Mouse (Mus musculus) gastrocnemius, postnatal 25 days (tissue): ENCODE data around the gene Nifk. TPM values are rescaled to one million over a fixed set of nuclear protein-coding genes. Genes with fewer than 3 reads are reported as not detected.

ENCODE experiments used
- DNase-seq: peaks from one replicate; pipeline ENCODE4 v3.0.0; 2022
- long read RNA-seq, 2 experiments: library from polyadenylated mRNA; stranded (forward); transcript quantifications; one replicate each; pipeline ENCODE4 v2.0.0; 2021
- total RNA-seq, 2 experiments: library from RNA; stranded (reverse); gene quantifications; 1 replicate in 1 of 2; 2 replicates in 1 of 2; pipeline ENCODE4 v1.2.3; 2021

Nifk gene
- 10 to 100 TPM; 15.1 to 17.2 TPM for total RNA-seq
- long read RNA-seq, experiment 1, transcript Nifk-201 (7 exons, 1,889 nt): major isoform, 27 of 31 reads
- long read RNA-seq, experiment 1, partial matches to known transcripts: 1 of 31 reads
- long read RNA-seq, experiment 1, other reads (novel, unspliced or antisense): 3 of 31 reads
- long read RNA-seq, experiment 2, transcript Nifk-201 (7 exons, 1,889 nt): major isoform, 21 of 24 reads
- long read RNA-seq, experiment 2, partial matches to known transcripts: 1 of 24 reads
- long read RNA-seq, experiment 2, other reads (novel, unspliced or antisense): 2 of 24 reads

DNA sequence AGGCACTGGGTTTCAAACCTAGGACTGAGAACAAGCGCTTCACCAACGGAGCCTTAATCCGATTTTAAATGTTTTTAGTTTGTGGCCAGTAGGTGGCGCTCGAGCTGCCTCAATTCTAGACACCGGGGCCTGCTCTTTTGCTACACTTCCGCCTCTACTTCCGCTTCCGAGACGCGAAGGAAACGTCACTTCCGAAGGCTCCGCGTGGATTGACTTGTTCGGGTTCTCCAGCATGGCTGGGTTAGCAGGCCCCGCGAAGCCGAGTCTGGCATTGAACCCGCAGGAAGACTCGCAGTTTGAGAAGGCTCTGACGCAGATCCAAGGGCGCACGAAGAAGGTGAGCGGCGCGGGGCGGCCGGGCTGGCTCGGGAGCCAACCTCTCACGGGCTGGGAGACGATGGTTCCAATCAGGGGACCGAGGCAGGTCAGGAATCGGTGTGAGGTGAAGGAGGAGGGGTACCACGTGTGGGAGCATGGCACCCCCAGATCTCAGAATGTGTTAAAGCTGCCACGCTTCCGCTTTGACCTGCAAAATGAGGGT, at the start of gene Nifk:
Nifk (plus strand) TSS at position 179 of the 541 bp plus-strand sequence.
- DNase-seq: peak; percentile 87

DNA sequence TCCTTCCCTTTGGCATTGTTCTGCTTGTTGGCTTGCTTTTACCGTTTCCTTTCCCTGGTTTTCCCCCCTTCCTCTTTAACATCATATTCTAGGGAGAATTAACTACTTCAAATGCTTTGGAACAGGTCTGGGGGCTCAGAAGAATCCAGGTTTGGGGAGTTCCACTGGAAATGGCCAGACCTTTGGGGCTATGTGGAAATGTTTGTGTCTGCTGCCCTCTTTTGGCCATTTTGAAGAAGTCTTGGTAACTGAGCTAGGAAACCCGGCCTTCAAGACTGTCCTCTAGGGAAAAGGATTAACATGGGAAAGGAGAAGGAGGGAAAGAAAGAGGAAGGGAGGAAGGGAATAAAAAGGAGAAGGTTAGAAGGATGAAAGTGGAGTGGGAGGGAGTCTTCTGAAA, 46.5 kb upstream of the Nifk start:
- DNase-seq: no peak

DNA sequence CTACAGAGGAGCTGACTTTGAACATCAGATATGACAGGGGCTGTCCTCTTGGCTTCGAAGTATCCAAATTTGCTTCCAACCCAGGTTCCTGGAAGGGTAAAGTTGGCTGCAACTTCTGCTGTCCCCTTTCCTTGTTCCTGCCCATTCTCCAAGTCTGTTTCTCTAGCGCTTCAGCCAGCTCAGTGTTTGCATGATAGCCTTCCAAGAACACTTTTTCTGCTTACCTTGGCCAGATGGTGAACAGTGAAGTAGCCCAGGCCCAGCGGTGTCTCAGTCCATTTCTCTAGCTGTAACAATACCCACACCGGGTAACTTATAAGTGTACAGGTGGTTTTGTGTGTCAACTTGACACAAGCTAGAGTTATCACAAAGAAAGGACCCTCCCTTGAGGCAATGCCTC, 29.3 kb upstream of the Nifk start:
- no peak for DNase-seq

DNA sequence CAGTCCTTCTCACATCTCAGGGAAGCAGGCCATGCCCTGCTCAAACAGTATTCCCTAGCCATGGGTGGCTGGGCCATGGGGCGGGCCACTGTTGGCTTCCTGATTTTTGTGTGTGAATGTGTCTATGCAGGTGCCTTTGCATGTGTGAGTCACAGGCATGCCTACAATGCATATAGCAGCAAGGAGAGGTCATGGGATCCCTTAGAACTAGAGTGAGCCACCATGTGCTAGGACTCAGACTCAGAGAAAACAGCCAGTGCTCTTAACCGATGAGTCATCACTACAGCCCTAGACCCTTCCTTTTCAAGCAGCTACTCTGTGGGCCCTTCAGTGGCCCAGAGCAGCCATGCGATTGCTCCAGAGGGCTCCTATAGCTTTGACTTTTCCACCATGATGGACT, 27.4 kb upstream of the Nifk start:
- DNase-seq: no peak

DNA sequence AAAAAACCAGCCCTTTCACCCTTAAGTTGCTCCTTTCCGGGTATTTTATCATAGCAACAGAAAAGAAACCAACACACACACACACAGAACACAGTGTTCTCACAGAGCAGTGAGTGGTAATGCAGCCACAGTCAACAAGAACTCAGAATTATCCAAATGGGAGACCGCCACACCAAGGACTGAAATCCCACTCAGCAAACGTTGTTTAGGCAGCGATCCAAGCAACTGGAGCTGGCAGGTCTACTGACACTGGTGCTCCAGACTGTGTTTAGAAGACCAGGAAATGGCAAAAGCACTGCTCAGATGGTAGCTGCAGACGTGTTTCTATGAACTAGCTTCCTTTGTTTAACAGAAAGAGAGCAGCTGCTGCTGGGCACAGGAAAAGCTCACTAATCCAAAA, 26.8 kb upstream of the Nifk start:
- no peak for DNase-seq

DNA sequence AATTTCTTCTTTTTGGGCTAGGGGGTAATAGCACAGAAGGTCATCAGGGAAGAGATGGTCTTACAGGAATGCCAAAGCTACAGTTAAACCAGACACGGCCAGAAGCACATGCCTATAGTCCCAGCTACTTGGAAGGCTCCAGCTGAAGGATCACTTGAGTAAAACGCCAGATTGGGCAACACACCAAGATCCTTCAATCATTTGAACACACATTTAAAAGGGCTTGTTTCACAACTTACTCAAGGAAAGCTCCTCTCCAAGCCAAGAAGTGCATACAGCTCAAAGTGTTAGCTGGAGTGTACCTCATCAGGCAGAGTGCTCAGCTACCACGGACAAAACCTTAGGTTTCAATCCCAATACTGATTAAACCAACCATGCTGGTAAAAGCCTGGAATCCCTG, 25.0 kb upstream of the Nifk start:
- DNase-seq: no peak

DNA sequence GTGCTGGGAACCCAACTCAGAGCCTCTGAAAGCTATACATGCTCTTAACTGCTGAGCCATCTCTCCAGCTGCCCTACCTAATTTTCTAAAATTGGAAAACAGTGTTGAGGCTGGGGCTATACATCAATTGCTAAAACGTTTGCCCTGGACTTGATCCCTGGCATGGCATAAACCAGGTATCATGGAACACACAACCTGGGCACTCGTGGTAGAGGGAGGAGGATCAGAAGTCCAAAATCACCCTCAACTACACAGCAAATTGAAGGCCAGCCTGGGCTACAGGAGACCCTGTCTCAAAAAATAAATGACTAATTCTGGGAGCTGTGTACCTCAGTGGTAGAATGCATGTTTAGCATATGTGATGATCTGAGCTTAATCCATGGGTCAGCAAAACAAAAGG, 23.9 kb upstream of the Nifk start:
- no peak for DNase-seq

DNA sequence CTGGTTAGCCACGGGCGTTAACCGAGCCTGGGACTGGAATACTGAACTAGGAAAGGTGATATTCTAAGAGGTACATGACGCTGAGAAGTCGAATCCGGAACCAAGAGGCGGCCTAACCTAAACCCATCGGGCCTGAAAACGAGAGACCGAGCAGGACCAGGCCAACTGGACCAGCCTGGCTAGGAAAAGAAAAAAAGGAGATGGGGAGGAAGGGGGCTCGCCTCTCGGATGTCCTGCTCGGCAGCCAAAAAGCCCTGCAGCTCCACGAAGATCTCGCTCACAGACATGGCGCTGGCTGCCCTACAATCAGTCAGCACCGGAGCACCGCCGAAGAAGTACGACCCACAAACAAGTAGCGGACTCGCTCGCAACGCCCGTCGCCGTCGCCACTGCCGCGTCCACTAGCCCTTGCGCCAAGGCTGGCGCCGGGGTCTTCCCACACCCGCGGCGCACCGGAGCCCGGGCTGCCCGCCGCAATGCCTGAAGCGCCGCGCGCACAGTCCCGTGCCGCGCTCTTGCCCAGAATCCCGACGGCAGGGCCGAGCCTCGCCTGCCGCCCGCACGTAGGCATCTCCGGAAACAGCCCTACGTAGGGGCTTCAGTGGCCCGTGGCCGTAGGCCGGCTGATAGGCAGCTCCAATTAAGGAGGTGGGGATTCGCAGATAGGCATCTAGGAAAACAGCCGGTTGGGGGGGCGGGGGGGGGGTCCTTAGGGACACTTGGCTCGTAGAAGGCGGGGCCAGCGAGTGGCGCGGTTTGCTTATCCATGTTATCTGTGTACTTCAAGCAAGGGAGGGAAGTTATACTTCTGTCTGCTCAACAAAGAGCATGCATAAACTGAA, 10.6 kb upstream of the Nifk start:
- DNase-seq: peak; percentile 86

DNA sequence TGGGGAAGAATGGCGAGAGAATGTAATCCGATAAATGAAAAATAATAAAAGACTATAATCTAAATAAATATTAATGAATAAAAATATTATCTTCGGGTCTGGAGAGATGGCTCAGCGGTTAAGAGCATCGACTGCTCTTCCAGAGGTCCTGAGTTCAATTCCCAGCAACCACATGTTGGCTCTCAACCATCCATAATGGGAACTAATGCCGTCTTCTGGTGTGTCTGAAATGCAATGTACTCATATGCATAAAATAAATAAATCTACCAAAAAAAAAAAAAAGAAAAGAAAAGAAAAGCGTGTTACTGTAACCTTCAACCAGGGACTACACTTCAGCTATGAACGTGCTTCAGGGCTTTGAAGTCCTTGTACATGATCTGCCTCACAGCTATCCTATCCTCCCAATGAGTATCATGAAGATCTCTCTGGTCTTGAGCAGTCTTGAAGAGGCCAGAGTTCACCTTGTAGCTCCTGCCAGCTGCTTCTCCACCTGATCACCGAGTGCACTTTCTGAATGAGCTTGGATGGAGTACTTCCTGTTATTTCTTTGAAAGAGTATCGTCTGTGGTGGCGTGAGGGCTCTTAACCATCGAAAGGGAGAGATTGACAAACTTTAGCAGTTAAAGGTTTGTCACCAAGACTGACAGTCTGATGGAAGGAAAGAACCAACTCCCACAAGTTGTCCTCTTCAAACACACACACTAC, 9.9 kb upstream of the Nifk start, which contains the start of gene Tsn:
Tsn (minus strand) TSS at position 118 of the 705 bp plus-strand sequence.
- no peak for DNase-seq

DNA sequence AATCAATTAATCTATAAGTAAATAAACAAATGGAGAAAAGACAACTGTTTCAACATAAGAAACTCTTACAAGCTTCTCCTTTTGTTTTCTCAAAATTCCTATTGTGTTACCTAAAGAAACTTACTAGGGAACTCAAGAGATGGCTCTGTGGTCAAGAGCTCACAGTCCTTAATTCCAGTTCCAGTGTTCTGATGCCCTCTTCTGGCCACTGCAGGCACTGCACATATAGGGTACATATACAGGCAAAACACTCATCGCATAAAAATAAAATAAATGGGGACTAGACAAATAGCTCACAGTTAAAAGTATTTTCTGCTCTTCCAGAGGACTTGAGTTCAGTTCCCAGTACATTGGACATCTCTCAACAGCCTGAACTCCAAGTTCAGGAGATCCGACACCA, 943 bp upstream of the Nifk start:
- DNase-seq: no peak

DNA sequence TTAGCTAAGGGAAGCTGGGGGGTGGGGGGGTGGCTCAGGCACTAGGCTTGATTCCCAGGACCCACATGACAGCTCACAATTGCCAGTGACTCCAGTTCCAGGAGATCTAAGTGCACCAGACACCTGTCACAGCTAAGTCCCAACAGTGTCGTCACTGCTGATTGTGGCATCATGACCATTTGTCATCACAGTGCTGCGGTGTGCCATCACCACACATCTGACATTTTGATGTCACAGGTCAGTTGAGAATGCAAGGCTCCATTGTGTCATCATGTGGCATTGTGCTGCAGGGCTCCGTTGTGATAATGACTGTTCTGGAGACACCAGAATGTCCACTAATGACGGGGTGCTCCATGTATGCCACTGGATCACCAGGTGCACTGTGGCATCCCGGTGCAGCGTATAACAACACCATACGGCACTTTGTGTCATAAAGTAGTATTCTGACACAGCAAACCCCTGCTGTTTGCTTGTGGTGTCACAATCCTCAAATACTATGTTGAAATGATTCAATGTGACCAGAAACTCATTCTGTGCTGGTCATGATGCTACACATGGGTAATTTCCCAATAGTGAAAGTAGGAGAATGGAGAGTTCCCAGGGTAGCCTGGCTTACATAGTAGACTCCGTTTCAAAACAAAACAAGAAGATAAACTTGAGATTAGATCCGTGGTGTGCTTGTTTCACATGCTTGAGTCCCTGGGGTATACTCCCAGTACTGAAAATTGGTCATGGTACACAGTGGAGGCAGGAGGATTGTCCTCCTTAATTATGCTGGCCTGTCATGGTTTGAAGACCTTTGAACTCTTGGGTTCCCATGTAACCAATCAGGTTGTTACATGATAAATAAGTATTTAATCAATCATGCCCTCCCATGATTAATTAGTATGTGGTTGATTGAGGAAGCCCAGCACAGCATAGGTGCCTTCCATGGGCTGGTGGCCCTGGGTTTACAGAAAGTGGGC, 13.4 kb downstream of the Nifk start:
- DNase-seq: no peak

DNA sequence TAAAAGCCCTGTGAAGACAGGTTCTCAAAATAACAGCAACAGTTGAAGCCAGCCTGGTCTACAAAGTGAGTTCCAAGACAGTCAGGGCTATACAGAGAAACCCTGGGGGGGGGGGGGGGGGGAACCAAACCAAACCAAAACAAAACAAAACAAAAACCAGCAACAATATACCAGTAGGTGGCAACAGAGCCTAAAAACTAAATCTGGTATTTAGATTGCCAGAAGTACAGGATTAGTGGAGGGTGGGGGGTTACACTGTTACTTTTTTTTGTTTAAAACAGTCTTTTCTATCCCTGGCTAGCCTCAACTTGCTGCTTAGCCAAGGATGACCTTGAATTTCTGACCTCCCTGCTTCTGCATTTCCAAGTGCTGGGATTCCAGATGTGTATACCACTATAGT, 14.2 kb downstream of the Nifk start:
- no peak for DNase-seq

DNA sequence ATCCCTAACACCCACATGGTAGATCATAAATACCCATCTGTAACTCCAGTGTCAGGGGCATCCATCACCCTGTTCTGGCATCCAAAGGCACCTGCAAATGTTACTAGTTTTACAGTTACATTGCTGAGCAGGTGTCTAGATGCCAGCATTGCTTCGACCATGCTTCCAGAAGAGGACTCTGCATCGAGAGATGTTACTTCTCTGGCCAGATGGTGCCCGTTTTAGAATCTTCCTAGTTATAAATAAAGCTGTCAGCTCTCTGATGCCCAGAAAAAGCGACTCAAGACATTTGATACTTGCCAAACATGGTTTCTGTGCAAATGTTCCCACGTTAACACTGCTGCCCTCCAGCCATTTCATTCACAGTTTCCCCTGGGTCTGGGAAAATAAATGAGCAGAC, 16.3 kb downstream of the Nifk start:
- peak; percentile 20 for DNase-seq

DNA sequence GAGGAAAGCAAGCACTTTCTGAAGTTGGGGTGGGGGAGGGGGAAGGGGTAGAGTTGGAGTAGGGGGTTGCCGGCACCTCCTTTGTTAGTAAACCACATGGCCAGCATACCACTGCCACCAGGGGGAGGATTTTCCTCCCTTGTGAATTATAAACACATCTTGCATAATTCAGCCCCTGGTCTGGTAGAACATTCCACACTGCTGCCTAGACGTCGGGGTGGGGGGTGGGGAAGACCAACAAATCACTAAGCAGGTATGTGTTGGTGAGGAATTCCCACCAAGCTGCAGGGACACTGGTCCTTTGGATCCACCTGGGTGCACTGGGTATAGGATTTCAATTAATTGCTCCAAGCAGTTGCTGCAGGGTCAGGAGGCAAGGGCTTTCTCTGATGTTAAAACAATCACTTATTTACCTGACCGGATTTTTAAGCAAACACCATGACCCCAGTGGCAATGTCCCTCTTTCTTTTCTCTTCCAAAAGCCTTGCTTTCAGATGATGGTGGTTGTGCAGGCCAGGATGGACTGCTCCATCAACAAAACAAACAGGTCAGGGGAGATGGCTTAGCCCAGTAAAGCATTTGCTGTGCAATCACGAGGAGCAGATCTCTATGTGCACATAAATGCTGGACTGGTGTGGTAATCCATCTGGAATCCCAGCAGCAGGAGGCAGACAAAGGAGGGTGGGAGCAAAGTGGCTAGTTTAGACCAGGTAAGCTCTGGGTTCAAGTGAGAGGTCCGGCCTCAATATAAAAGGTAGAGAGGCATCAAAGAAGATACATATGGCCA, 22.2 kb downstream of the Nifk start:
- DNase-seq: no peak

DNA sequence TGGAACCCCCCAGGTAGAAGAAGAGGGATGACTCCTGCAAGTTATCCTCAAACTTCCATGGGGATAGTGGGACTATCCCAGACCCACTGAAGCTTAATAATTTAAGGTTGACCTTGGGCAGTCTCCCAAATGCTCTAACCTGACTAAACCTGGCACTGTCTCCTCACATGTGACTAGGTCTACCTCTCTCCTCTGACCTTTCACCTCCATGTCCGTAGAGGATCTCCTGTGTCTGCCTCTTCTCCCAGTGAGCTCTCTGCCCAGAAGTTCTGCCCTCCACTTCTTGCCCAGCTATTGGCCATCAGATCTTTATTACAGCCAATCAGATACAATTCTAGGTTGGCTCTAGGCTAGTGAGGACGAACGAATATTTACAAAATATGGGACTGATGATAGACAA, 28.3 kb downstream of the Nifk start:
- DNase-seq: no peak

DNA sequence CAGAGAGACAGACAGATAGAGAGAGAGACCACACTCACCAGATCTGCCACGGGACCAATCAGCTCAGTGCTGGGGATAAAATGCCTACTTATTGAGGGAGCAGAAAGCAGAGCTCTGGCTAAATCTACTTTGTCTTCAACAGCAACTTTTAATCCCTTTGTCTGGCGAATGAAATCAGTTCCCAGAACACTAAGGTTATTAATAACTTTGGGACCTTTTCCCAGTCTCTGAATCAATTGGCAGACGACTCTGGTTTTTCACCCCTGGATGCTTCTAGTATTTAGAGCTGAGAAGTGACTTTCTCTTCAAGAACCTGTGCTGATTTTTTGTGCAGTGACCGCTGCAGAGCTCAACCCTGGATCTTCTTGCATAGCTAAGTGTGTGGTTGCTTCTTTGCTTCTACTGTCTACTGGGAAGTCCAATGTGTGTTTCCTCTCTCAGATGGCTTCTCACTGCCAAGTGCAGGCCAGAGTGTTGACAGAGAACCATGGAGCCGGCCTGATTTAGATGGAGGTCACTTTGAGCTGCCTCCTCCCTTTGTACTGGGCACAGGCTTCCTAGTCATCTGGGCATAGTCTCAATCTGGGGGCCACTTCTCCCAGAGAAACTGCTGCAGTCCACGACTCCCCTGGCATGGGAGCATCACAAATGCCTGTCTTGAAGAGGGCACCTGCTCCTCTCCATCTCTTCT, 37.6 kb downstream of the Nifk start:
- no peak for DNase-seq

DNA sequence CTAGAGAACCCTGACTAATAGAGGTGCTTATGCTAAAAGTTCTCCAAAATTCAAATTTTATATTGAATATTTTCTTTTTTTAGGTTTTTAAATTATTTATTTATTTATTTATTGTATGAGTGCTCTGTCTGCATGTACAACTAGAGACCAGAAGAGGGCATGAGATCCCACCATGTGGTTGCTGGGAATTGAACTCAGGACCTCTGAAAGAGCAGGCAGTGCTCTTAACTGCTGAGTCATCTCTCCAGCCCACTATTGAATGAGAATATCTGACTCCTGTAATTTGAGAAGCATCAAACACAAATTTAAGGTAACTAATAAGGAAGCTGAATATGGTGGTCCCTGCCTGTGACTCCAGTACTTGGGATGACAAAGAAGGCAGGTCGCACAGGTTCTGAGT, 46.3 kb downstream of the Nifk start:
- no peak for DNase-seq

DNA sequence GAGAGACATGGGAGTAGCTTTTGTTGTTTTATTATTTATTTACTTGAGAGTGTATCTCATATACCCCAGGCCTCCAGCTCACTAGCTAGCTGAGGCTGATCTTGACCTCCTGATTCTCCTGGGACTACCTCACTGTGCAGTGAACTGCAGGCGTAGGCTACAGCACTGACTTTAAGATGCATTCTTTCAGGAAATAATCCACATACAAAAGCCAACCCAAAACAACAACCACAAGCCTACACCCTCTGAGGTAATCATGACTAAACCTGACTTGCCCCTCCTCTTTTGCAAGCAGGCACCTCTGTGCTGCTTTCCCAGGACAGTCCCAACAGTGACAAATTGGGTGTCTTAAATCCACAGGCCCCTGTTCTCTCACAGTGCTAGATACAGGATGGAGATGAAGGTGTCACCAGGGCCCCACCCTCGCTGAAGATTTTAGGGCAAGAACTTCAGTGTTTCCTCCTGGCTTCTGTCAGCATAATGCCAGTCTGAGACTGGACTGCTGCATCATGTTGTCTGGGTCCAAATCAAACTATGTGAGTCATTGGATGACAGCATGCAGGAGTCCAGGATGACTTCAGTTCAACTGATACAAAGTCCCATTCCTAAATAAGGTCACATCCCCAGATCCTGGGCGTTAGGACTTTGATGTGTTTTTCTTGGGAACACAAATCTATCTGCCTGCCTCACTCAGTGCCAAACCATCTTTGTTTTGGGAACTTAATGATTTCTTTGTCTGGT, 47.3 kb downstream of the Nifk start:
- no peak for DNase-seq

DNA sequence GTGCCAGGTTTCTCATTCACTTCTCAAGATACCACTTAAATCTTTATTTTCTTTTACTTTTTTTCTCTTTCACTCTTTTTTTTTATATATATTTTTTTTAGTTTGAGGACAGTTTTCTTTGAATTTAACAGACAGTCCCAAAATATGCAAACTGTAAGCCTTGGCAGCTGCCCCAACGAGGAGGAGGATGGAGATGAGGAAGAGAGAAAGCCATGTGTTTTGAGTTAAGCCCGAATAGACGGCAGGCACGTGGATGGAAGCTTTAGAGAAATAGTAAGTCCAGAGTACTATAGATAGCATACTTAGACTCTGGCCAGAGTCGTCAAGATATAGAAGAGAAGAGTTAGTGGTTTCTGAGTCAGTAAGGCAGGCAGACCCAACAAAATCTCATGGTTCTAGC, 56.1 kb downstream of the Nifk start:
- DNase-seq: no peak
